Mouse (Mus musculus) neutrophil, adult 5-6 weeks (primary cell): ENCODE data around the gene Spaca3. TPM values are rescaled to one million over a fixed set of nuclear protein-coding genes. Genes with fewer than 3 reads are reported as not detected.

Experiments used
- ATAC-seq: fragments of 151-379, 151-347 bp; 2 replicates; pipeline ENCODE4 v1.8.0; 2017; ENCODE audit warnings: mild to moderate bottlenecking, moderate TSS enrichment; ENCODE audit not compliant: insufficient number of reproducible peaks, poor library complexity, low FRiP score, severe bottlenecking; ENCODE audit errors: extremely low read depth
- total RNA-seq: library from RNA; stranded (forward); fragments of 200-1000 nt; gene quantifications from 2 replicates; pipeline ENCODE4 v1.2.3, GENCODE M21; 2017

The Spaca3 gene
- total RNA-seq, 1 experiment from 2014 or later: not detected

GRCm38 (mm10) chr11:80854908-80855307 is 3.3 kb upstream of the Spaca3 start:
- ATAC-seq: no peak

- no peak for ATAC-seq
These were observed 1.3 kb upstream of the Spaca3 start for GRCm38 (mm10) chr11:80856827-80857226.

GRCm38 (mm10) chr11:80862941-80863340 is 4.8 kb downstream of the Spaca3 start:
- no peak for ATAC-seq

GRCm38 (mm10) chr11:80868039-80868438 is 9.9 kb downstream of the Spaca3 start:
- ATAC-seq: no peak

GRCm38 (mm10) chr11:80872509-80873474 is 14.6 kb downstream of the Spaca3 start:
- 0 out of 2 replicates have a peak, but pooled peaks have one; percentile 25 for ATAC-seq

GRCm38 (mm10) chr11:80877131-80877651 is 19.0 kb downstream of the Spaca3 start:
- ATAC-seq: no peak

- no peak for ATAC-seq
These were observed 19.9 kb downstream of the Spaca3 start for GRCm38 (mm10) chr11:80878026-80878425.

- ATAC-seq: no peak
These were observed 24.2 kb downstream of the Spaca3 start for GRCm38 (mm10) chr11:80882229-80882810.

GRCm38 (mm10) chr11:80884521-80885231 is 26.5 kb downstream of the Spaca3 start:
- ATAC-seq: no peak

GRCm38 (mm10) chr11:80886365-80886764 is 28.2 kb downstream of the Spaca3 start:
- ATAC-seq: no peak

GRCm38 (mm10) chr11:80887021-80887420 is 28.9 kb downstream of the Spaca3 start:
- no peak for ATAC-seq

- no peak for ATAC-seq
These were observed 31.3 kb downstream of the Spaca3 start for GRCm38 (mm10) chr11:80889336-80890063.

GRCm38 (mm10) chr11:80895853-80896252 is 37.7 kb downstream of the Spaca3 start:
- no peak for ATAC-seq

GRCm38 (mm10) chr11:80900555-80900954 is 42.4 kb downstream of the Spaca3 start:
- no peak for ATAC-seq

GRCm38 (mm10) chr11:80902664-80903063 is 44.5 kb downstream of the Spaca3 start:
- ATAC-seq: no peak

- ATAC-seq: no peak
These were observed 45.3 kb downstream of the Spaca3 start for GRCm38 (mm10) chr11:80903426-80903825.

- no peak for ATAC-seq
These were observed 46.4 kb downstream of the Spaca3 start for GRCm38 (mm10) chr11:80904559-80904958.

- no peak for ATAC-seq
These were observed 48.3 kb downstream of the Spaca3 start for GRCm38 (mm10) chr11:80906456-80906855.

- ATAC-seq: no peak
These were observed 49.7 kb downstream of the Spaca3 start for GRCm38 (mm10) chr11:80907820-80908219.
